Mouse (Mus musculus) embryonic facial prominence, embryonic 11.5 days (tissue): ENCODE results near the gene Cbfb. TPM values are rescaled to one million over a fixed set of nuclear protein-coding genes. Genes with fewer than 3 reads are reported as not detected.
A peak's percentile ranks its signal among the peaks of the same experiment; 100 is the strongest.
"Not testable (repeated sequence)": the region's sequence is repeated elsewhere in the genome, so short reads cannot be mapped to it uniquely, and the experiment has no call there.

Experiments
- ATAC-seq: fragments of 200-750 bp; cut with Nextera tagmentation; replicated peaks from 2 replicates; pipeline ENCODE4 v1.8.0; 2017; ENCODE audit warnings: low read depth; ENCODE audit not compliant: insufficient number of reproducible peaks, low FRiP score, low TSS enrichment
- DNase-seq: peaks from one replicate; pipeline ENCODE4 v3.0.0-alpha.2; 2015; ENCODE audit warnings: low spot score
- H3K27ac ChIP-seq: fragments of 300-500 bp; sonication (generic); replicated peaks from 2 replicates; pipeline ENCODE4 v1.5.1; 2014; ENCODE audit warnings: mild to moderate bottlenecking, low read depth, low read length, control low read depth
- H3K27me3 ChIP-seq: fragments of 300-500 bp; sonication (generic); 2 replicates; pipeline ENCODE4 v1.6.1; 2014; ENCODE audit warnings: mild to moderate bottlenecking, low read length, moderate library complexity, mixed read lengths; ENCODE audit not compliant: control insufficient read depth, insufficient read depth
- H3K36me3 ChIP-seq: fragments of 300-500 bp; sonication (generic); replicated peaks from 2 replicates; pipeline ENCODE4 v1.6.1; 2014; ENCODE audit warnings: low read depth, mild to moderate bottlenecking, low read length, moderate library complexity, mixed read lengths; ENCODE audit not compliant: control insufficient read depth, insufficient read depth
- H3K4me1 ChIP-seq: fragments of 300-500 bp; sonication (generic); 2 replicates; pipeline ENCODE4 v1.6.1; 2014; ENCODE audit warnings: low read length, mixed read lengths; ENCODE audit not compliant: control insufficient read depth, insufficient read depth
- H3K4me2 ChIP-seq: fragments of 300-500 bp; sonication (generic); 2 replicates; pipeline ENCODE4 v1.6.1; 2014; ENCODE audit warnings: low read depth, mild to moderate bottlenecking, control low read depth, low read length, moderate library complexity
- H3K4me3 ChIP-seq: fragments of 300-500 bp; sonication (generic); 2 replicates; pipeline ENCODE4 v1.5.1; 2014; ENCODE audit warnings: low read depth, low read length, control low read depth
- H3K9ac ChIP-seq: fragments of 300-500 bp; sonication (generic); replicated peaks from 2 replicates; pipeline ENCODE4 v1.6.1; 2014; ENCODE audit warnings: mild to moderate bottlenecking, control low read depth, low read length
- H3K9me3 ChIP-seq: fragments of 300-500 bp; sonication (generic); replicated peaks from 2 replicates; pipeline ENCODE4 v1.6.1; 2016; ENCODE audit warnings: mild to moderate bottlenecking, low read length, inconsistent platforms, mixed read lengths; ENCODE audit not compliant: control insufficient read depth
- WGBS: fragments of 180-500 bp; shearing (Covaris S2); extraction: QIAGEN DNeasy Blood & Tissue Kit; methylation state at CpG from one replicate; pipeline ENCODE4 v1.1.7; 2014; 5-methylcytosine and 5-hydroxymethylcytosine counted together
- polyA plus RNA-seq: library from polyadenylated mRNA; unstranded; fragments of >200 nt; fragmentation: Nextera tagmentation; extraction: Ambion mirVana; gene quantifications from 2 replicates; pipeline ENCODE4 v1.2.1, GENCODE M21; 2014

Gene Cbfb
- polyA plus RNA-seq, 1 experiment from 2014 or later = 139 TPM

DNA sequence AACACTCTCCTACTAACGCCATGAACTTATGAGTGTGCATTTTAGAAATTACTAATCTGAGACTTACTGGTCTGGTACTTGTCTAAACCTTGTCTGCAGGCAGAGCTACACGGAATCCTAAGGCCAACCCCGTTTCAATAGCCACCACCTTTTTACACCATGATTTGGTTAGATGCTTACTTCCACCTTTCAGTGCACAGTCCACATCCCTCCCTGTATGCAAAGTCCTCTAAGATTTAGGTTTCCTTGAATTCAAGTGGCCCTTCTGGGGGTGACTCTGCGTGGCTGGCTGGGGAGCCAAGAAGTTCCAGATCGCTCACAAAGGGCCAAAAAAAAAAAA is 463 bp upstream of the Cbfb start:
- H3K9me3 ChIP-seq = no peaks in the 10 kb centered on the region
- H3K27me3 ChIP-seq = no peaks in the 10 kb centered on the region
- H3K9ac ChIP-seq = peak overlapping the region; percentile 56
- peak overlapping the region; percentile 97 for H3K4me3 ChIP-seq
- H3K27ac ChIP-seq = peak overlapping the region; percentile 99
- no peak for DNase-seq
- H3K4me1 ChIP-seq = peaks cover 3% of the 10 kb centered on the region; the same call in 1 of the 2 replicates
- peak overlapping the region; percentile 44 for H3K4me2 ChIP-seq
- no peaks in the 10 kb centered on the region; the same call in 1 of the 2 replicates for H3K36me3 ChIP-seq
- 6% methylated on average over 5 of the region's 5 CpGs for WGBS
- ATAC-seq = peak; percentile 18; the same call in 1 of the 2 replicates

DNA sequence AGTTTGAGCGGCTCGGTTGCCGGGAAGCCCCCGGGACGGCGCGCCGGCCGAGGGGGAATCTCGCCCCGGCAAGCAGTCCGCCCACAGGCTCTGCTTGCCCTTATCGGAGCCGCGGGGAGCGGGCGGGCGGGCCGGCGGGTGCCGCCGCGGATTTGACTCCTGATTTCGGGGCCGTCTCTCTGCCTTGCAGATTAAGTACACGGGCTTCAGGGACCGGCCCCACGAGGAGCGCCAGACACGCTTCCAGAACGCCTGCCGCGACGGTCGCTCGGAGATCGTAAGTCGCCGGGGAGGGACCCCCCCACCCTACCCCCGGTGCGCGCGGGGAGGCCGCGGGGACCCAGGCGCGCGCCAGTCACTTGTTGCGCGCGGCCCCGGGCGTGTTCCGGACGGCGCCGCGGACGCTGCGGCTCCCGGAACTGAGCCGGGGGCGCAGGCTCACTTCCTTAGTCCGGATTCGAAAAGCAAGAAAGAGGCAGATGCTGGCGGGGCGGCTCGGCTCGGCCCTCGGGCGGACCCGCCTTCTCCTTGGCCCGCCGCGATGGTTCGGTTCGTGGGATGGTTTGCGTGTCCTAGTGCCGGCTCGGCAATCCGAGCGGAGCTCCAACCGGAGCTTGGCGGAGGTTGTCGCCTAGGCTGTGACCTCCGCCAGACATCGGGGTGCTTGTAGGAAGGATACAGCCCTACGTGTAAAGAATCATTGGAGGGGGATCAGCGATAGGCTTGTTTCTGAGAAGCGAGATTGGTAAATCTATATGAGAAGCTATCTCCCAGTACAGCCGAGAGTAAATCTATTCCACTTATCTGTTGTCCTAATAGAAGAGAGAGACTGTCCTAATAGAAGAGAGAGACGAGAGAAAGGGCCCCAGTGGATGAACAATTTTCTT is 885 bp downstream of the Cbfb start:
- WGBS = under 1% methylated on average over 91 of the region's 92 CpGs
- peak; percentile 20; the same call in 1 of the 2 replicates for ATAC-seq

DNA sequence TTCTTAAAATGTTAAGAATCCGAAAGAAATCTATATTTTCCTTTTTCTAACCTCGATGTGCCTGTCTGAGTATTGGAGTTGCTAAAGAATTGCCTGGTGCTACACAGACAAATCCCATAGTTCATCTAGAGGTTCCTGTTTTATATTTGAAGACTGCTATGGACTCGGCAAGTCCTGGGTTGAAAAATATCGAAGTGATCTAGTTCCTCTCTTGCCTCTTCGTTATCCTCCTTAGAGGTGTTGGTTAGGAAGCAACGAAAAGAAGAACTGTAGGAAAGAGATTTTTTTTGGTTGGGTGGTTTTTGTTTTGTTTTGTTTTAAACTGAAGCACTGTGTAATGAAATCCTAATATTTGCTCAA is 1.5 kb downstream of the Cbfb start:
- no peaks in the 10 kb centered on the region for H3K4me1 ChIP-seq
- DNase-seq (no peak), ATAC-seq (no peak)
- peak overlapping the region; percentile 97 for H3K4me3 ChIP-seq
- no peaks in the 10 kb centered on the region for H3K9me3 ChIP-seq
- H3K27me3 ChIP-seq = no peaks in the 10 kb centered on the region
- no peak overlapping the region for H3K27ac ChIP-seq
- H3K36me3 ChIP-seq = no peaks in the 10 kb centered on the region; the same call in none of the 2 replicates
- peak overlapping the region; percentile 43 for H3K4me2 ChIP-seq
- peak overlapping the region; percentile 41 for H3K9ac ChIP-seq
- 33% methylated on average over 6 of the region's 6 CpGs for WGBS

More for the DNA sequence above, 885 bp downstream of the Cbfb start:
- no peaks in the 10 kb centered on the region for H3K27me3 ChIP-seq
- peak overlapping the region; percentile 43 for H3K4me2 ChIP-seq
- peak overlapping the region; percentile 99 for H3K9ac ChIP-seq
- no peaks in the 10 kb centered on the region for H3K4me1 ChIP-seq
- H3K36me3 ChIP-seq = no peaks in the 10 kb centered on the region; the same call in 1 of the 2 replicates
- no peaks in the 10 kb centered on the region for H3K9me3 ChIP-seq
- DNase-seq = peak; percentile 69
- H3K4me3 ChIP-seq = peak overlapping the region; percentile 97
- H3K27ac ChIP-seq = peak overlapping the region; percentile 99

DNA sequence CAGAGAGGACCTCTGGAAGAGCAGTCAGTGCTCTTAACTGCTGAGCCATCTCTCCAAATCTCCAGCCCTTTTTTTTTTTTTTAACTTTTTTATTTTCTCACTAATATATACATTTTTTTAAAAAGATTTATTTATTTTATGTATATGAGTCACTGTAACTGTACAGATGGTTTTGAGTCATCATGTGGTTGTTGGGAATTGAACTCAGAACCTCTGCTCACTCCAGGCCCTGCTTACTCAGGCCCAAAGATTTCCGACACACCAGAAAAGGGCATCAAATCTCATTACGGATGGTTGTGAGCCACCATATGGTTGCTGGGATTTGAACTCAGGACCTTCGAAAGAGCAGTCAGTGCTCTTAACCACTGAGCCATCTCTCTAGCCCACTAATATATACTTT is 4.8 kb downstream of the Cbfb start:
- 98% methylated on average over 3 of the region's 3 CpGs for WGBS
- H3K27me3 ChIP-seq, DNase-seq: not testable (repeated sequence)

DNA sequence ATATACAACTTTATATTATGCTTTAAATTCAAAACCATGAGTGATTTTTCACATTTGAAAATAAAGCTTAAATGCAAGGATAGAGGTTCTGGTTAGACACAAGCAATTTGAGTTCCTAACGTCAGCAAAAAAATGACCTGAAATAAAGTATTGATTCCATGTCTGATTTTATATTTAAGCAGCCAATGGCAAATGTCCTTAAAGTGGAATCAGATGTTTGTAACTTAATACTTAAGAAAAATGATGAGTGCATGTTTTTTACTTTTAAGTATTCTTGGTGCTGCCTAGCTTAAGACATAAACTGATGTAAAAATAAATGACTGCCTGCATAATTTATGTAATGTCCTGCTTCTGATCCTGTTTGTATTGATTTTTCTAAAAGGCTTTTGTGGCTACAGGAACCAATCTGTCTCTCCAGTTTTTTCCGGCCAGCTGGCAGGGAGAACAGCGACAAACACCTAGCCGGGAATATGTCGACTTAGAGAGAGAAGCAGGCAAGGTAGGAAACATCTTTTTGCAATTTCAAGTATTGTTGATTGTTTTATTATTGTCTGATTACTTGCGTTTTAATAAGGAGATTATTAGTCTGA is 7.8 kb downstream of the Cbfb start:
- Histone ChIP-seq H3K4me1 (no peaks in the 10 kb centered on the region), H3K9me3 (no peaks in the 10 kb centered on the region), H3K27me3 (no peaks in the 10 kb centered on the region), H3K36me3 (no peaks in the 10 kb centered on the region; the same call in none of the 2 replicates), H3K9ac (no peak overlapping the region), H3K4me3 (no peak overlapping the region), H3K27ac (no peak overlapping the region), H3K4me2 (no peak overlapping the region)
- WGBS = 62% methylated on average over 6 of the region's 6 CpGs
- DNase-seq (peak; percentile 58), ATAC-seq (no peak)

More for the DNA sequence above, 4.8 kb downstream of the Cbfb start:
- H3K27ac ChIP-seq, H3K4me3 ChIP-seq, ATAC-seq, H3K9me3 ChIP-seq, H3K4me2 ChIP-seq, H3K9ac ChIP-seq, H3K4me1 ChIP-seq, H3K36me3 ChIP-seq: not testable (repeated sequence)

DNA sequence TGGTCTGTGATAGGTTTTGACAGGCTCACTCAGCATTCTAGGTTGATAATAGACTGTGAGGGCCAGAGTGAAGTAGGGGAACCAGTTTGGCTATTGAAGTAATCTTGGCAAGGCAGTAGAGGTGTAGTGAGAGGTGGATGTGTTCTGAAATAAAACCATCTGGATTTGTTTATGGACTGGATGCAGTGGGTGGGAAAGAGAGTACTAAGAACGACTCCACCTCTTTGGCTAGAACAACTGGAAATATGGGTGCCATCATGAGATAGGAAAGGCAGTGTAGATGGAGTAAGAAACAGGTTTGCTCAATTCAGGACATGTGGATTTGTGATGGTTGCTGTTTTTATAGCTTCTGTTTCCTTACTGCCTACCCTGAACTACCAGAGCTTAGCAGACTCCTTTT is 11.7 kb downstream of the Cbfb start:
- Histone ChIP-seq H3K27me3 (no peaks in the 10 kb centered on the region), H3K36me3 (no peaks in the 10 kb centered on the region; the same call in 1 of the 2 replicates), H3K4me2 (no peak overlapping the region), H3K4me3 (no peak overlapping the region), H3K4me1 (no peaks in the 10 kb centered on the region), H3K9me3 (no peaks in the 10 kb centered on the region), H3K27ac (no peak overlapping the region), H3K9ac (no peak overlapping the region)
- DNase-seq (no peak), ATAC-seq (no peak)
- 72% methylated on average over 1 of the region's 1 CpGs for WGBS

DNA sequence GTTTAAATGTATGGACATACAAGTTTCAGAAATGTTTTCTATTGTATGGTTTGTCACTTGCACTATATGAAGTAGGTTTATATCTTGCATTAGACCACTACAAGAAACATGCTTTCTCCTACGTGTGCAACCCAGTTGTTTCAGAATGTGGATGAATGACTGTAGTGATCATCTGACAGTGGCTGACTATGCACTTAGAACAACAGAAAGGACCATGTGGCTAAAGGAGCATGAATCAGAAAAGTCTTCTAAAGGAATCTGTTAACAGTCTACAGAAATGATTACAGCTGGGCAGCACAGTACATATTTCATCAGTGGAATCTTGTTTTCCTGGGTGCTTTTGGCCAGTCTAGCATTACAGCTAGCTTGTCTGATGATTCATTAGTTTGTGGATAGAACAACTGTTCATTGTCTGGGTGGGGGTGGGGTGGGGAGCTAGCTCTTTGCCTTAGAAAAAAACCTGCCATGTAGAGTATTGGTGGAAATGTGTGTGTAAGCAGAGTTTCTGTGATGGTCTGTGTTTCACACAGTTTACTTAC is 16.1 kb downstream of the Cbfb start:
- Histone ChIP-seq H3K9ac (no peak overlapping the region), H3K4me2 (no peak overlapping the region), H3K36me3 (no peaks in the 10 kb centered on the region; the same call in 1 of the 2 replicates), H3K4me1 (no peaks in the 10 kb centered on the region), H3K27ac (no peak overlapping the region), H3K27me3 (no peaks in the 10 kb centered on the region), H3K9me3 (no peaks in the 10 kb centered on the region), H3K4me3 (no peak overlapping the region)
- no peak for DNase-seq
- ATAC-seq = no peak
- WGBS = 60% methylated on average over 1 of the region's 1 CpGs

DNA sequence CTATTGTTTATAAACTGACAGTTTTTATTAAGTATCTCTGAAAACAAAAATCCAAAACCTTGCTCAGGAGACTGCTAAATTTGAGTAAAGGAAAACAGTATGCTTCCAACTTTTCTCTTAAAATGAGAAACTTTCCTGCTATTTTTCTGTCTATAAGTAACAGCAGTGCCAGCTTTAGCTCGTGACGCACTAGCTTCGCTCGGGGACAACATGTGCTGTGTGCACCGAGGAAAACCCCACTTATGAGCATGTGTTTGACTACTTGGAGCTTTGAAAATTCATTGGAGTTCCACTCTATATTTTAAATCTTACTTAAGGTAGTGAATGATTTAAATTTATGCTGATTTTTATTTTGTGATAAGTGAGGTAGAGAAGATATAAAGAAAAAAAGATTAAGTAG is 21.7 kb downstream of the Cbfb start:
- no peaks in the 10 kb centered on the region for H3K27me3 ChIP-seq
- ATAC-seq (no peak), DNase-seq (no peak)
- no peak overlapping the region for H3K27ac ChIP-seq
- H3K4me2 ChIP-seq = no peak overlapping the region
- WGBS = 96% methylated on average over 5 of the region's 5 CpGs
- peaks cover 2% of the 10 kb centered on the region for H3K36me3 ChIP-seq
- no peaks in the 10 kb centered on the region for H3K4me1 ChIP-seq
- no peak overlapping the region for H3K9ac ChIP-seq
- no peaks in the 10 kb centered on the region for H3K9me3 ChIP-seq
- H3K4me3 ChIP-seq = no peak overlapping the region
